Mouse (Mus musculus) B cell, adult 2 months (primary cell): Measurements from ENCODE around the gene Ing2.

Experiments
- DNase-seq, 2 experiments: peaks; one replicate each; pipeline ENCODE4 v3.0.0; 2022

Ing2 gene

DNA sequence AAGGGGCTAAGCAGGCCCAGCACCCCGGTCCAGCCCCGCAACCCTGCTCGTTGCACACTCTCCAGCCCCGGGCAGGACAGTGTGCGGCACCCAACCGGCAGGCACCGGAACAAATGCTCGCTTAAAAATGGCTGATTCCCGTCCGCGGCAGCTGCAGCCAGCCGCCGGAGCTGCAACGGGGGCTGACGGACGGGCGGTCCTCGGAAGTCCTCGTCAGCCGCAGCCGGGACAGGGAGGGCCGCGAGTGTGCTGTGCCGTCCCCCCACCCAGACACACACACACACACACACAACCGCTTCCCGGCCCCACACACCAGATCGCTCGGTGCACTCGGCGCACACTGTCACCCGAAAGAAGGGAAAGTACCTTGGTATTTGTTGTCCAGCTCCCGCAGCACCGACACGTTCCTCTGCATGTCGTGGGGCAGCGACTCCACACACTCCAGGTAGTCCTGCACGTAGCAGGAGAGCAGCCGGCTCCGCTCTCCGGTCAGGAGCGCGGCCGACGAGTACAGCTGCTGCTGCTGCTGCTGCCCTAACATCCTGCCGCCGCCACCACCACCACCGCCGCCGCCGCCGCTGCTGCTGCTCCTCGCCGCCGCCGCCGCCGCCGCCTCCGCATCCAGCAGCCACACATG, 1.1 kb downstream of the Ing2 start:
- no peak for DNase-seq

DNA sequence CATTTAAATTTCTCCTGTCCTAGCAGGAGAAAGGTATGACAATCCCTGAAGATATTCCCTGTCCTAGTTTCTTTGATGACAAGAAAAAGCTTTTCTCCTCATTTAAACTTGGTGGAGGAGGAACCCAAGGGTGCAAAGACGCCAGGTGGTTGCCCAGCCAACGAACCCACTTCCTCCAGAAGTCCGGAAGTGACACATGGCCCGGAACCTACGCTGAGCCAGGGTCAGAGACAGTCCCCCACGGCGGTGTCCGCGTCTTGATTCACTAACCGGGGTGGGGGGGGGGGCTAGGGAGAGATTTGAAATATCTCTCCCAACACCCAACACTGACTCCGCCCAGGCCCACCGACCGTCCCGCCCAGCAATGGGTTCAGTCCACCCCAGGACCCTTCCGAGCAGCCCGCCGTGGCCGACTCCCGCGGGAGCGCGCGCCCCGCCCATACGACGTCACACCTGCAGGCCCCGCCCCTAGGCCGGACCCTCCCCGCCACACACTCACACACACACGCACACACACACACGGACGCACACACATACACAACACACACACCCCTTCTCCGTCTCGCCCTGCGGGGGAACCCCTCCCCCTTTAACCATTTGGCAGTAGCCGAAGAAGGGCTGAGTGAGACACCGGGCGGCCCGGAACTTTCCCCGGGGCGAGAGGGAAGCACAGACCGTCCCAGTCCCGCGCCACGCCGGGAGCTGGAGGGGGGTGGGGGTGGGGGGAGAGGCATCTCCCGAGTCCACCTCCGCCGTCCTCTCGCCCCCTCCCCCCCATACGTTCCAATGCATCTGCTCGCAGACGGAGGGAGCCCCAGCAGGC, 1.8 kb downstream of the Ing2 start:
- DNase-seq = peak; percentile 94 to 96

DNA sequence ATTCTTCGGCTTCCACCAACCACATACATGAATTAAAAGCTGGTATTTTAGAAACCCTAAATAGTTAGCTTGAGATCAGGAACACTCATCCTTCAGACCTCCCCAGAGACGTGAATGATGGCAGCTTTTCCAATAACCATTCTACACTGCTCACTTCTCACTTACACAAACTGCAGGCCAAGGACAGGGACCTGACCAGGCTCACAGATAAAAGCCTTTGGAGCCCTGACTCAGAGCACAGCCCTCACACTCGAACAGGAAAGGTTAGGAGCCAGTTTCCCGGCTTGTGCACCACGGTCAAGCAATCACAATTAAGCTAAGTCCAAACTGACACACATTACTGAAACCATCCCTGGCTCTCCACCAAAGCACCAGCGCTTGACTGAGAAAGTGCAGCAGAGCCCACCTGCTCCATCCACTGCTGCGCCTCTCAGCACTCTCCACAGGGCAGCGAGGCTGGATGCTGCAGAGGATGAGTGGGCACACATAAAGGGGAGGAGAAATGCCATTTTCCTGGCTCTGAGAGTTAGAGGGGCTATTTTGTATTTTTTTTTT, 11.0 kb downstream of the Ing2 start:
- DNase-seq = no peak

DNA sequence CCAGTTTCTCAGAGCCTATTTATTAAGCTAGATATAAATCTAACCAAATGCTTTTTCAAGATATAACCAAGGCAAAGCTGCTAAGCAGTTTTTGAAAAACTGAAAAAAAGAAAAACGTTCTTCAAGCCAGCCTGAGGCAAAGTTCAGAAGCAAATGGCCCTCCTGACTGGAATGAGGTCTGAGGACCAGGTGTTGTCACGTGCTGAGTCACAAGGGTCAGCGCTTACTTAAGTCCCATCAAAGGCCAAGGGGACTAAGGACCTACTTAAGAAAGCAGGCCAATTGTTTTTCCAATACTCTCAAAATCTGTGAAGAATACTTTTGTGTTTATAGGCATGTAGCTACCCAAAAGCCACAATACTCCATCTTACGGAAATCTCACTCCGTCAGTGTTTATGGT, 12.2 kb downstream of the Ing2 start:
- no peak for DNase-seq

DNA sequence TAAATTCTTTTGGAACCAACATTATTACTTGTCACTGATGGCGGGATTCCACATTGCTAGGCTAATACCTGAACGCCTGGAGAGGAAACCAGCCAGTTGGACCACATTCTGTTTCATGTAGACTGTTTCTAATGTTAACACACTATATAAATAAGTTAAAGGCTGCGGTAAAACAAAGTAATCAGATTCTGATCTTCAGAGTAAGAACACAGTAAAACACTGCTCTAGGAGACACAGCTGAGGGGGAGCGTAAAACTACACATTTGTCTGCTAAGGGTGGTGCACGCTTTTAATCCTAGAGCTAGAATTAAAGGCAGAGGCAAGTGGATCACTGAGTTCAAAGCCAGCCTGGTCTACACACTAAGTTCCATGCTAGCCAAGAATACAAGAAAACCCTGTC, 12.6 kb downstream of the Ing2 start:
- no peak for DNase-seq

DNA sequence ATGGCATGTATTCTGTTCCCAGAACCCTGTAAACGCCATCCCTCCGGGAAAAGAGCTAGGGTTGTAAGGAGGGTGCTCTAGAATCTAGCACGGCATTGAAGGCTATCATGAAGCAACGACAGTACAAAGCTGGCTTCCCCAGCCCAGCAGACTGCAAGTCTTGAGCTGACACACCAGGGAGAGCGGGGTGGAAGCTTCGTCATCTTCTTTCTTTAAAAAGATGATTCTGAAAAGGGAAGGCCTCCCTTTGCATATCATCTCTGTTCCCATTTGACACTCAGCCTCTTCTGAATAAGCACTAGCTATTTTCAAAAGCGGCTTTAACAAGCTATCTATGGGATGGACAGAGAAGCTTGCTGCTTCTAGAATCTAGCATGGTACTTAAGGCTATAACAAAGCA, 15.0 kb downstream of the Ing2 start:
- no peak for DNase-seq

DNA sequence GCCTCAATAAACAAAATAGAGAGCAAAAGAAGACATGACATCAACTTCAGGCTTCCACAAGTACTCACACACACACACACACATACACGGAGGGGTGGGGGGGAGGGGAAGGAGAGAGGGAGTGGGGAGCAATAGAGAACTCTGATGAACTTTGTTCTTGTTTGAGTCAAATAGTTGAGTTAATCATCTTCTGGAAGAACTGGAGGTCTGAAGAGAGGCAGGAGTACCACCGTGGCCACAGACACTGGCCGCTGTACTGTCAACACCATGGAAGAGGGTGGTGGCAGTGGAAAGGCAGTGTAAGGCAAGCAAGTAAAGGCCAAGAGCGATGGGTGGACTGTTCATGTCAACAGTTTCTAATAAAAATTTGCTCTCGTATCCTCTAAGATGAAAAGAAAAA, 15.9 kb downstream of the Ing2 start:
- DNase-seq = no peak

DNA sequence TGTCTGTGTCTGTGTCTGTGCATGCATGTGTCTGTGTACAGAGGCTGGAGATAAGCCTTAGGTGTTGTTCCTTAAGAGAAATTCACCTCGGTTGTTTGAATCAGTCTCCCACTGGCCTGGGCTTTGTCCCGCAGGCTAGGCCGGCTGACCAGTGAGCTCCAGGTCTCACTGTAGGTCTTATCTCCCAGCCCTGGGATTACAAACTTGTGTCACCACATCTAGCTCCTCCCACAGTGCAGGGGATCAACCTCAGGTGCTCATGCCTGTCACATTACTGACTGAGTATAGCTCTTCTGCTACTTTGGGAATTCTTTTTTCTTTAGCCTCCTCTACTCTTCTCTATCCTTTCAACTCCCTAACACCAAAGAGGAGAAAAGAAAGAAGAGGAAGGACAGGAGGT, 20.9 kb downstream of the Ing2 start:
- DNase-seq = no peak

DNA sequence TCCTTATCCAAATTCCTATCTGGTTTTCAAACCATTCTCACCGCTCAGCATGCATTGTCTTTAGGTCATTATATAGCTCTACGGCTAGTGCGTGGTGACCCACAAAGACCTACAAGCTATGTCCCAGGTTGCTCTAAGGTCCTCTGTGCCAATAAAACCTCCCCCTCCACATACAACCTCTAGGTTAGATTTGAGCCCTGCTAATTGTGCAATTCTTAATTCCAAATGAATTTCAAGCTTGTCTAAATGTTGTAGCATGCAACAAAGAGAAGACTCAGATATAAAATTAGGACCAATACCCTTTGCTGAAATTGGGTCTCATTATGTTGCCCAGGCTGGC, 22.6 kb downstream of the Ing2 start:
- DNase-seq = no peak

DNA sequence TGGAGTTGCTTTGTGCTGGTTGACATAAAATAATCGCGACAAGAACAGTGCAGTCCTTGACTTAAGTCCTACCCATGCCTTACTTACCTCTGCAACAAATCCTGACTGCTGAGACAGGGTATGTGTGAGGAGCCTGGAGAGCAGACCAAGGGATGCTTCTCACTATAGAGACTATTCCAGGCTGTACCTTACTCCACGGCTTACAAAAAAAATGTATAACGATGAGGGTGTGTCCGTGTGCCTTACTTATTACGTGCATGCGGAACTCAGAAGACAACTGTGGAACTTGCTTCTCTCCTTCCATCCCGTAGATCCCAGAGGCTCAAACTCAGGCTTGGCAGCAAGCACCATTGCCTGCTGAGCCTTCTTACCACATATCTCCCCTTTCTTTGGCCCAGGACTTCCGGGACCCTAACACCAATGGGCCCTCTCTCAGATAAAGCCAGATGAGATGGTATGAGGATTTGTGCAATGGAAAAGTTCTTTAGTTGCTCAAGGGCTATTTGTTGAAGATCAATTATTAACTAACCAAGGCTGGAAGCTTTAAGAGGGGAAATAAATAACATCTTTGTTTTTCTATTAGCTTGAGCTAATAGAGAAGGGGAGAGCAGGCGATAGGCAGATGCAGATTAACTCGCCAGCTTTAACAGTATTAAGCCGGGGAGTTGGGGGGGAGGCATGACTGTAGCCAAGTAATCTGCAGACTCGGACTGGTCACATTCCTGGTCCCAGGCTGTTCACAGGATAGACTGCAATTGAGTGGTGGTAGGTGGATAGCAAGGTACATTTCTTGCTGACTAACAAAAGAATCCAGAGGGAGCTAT, 23.2 kb downstream of the Ing2 start:
- DNase-seq = no peak

DNA sequence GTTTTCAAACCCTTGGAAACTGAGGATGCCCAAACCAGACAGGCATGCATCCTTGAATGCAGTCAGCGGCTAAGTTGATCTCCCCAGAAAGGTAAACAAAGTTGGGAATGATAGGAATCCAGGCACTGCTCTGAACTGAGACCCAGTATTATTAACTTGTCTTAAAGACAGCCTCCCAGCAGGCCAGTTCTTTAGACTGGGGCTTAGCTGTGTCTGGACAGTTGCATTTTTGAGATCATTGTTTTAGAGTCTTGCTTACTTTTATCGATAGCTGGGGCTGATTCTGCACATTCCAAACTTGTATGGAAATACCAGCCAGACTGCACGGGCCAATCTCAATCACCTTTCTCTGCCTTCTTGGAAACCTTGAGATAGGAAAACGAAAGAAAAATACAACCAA, 24.5 kb downstream of the Ing2 start:
- no peak for DNase-seq

DNA sequence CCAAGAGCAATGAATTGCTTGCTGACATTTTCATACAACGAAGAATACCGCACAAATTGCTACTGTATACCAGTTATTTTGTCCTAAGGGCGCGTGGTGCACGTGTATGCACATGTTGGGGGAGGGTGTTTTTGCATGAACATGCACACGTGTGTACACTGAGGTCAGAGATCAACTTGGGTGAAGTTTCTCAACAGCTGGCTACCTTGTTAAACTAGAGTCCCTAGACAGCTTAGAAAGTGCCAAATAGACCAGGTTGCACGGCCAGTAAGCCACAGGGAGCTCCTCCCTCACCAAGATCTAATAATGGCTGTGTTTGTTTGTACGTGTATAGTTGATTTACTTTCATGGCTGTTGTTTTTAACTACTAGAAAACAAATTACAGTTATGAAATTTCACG, 25.8 kb downstream of the Ing2 start:
- no peak for DNase-seq

DNA sequence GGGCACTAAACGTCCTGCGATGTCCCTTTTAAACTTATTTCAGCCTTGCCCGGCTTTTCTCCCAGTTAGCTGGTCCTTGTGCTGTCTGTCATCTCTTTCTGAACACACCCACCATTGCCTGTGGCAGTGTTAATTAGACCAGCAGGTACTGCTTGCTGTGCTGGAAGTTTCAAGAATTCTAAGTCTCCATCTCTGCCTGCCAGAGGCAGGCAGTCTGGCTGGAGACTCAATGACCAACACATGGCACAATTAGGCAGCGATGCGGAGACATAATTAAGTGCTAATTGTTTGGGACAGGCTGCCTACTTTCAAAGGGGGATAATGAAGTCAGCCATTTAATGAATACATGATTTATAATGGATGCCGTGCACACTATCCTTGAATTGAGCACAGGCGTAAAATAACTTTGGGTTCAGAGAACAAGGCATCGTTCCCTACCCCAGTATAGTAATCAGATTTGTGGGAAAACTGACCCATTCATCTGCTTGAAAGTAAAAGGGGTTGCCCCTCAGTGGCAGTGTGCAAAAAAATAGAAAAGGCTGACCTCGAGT, 32.8 kb downstream of the Ing2 start:
- no peak for DNase-seq

DNA sequence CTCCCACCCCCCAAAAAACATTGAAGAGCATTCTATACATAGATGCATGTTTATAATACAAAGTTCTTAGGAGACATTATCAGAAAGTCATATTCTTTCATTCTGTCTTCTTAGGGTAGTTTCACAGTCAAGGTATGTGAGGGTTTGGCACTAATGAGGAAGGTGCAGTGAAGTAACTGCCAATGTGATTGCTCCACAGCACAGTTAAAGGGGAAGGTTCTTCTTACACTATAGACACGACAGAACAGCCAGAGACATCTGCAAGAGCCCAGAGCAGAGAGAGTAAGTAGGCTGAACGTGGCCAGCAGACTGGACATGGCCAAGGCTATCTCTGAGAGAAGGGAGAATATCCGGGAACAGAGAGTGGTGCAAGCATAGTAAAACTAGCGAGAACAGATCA, 38.2 kb downstream of the Ing2 start:
- DNase-seq = no peak

DNA sequence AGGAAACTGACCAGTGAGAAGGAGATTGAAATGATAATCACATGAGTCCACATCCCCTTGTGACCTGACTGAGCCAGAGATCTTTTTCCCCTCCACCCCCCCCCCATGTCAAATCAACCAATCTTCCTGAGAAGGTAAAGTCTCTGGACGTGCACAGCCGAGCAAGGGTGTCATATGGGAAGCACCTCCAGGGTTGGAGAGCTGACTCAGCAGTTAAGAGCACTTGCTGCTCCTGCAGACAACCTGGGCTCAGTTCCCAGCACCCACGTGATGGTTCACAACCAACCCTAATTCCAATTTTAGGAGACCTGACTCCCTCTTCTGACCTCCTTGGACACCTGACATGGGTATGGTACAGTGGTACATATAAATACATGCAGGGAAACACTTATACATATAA, 39.3 kb downstream of the Ing2 start:
- no peak for DNase-seq

DNA sequence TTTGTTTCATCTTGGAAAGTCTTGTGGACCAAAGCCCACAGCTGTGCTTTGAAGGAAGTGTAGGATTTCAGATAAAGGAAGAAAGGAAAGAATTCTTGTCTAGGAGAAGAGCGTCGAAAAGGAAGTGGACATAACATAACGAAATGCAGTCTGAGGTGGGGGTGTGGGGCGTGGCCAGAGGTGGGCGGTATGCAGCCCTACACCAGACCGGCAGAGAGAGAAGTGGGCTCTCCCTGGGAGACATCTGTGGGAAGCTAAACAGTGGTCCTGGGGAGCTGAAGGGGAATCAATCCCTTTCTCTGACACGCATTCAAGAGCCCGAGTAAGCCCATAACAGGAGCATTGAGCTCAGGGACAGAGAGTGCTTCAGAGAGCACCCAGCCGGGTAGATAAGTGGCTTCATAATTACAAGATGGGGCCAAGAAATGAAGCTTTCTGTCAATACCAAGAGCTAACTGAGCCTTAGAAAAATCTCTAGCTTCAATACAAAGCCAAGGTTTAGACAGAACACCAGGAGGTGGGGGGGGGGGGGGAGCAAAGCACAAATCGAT, 40.5 kb downstream of the Ing2 start:
- peak in 1 of 2 experiments; percentile 2 for DNase-seq

DNA sequence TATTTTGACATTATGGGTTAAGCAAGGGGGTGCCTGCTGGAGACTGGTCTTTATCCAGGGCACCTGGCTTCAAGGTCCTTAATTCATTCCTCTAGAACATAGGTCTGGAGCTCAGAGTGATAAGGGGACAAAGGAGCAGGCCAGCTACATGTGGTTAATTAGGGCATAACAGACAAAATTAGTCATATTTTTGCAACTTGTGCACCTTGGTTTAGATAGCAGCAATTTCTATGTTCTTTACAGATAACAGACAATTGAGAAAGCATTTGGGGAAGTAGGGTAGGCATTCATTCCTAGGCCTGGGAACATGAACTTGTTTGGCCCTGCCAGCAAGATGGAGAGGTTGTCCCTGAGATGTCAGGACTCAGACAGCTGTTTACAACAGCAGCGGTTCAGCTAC, 54.2 kb downstream of the Ing2 start:
- no peak for DNase-seq
